Mouse (Mus musculus): ENCODE data around the gene Tpbpa. TPM values are rescaled to one million over a fixed set of nuclear protein-coding genes. Genes with fewer than 3 reads are reported as not detected.
A peak's percentile ranks its signal among the peaks of the same experiment; 100 is the strongest.
"Not testable (repeated sequence)": the region's sequence is repeated elsewhere in the genome, so short reads cannot be mapped to it uniquely, and the experiment has no call there.

Tpbpa gene
- total RNA-seq (2015) (not detected in 2 replicates), total RNA-seq (2017) (not detected in 2 replicates)

- ATAC-seq (replicated peaks; ENCODE audit: poor library complexity), result not testable (repeated sequence)
Measured at GRCm38 (mm10) chr13:60941884-60942283, at the start of gene Tpbpa. Gene Tpbpa (minus strand): TSS chr13:60941984.

DNA sequence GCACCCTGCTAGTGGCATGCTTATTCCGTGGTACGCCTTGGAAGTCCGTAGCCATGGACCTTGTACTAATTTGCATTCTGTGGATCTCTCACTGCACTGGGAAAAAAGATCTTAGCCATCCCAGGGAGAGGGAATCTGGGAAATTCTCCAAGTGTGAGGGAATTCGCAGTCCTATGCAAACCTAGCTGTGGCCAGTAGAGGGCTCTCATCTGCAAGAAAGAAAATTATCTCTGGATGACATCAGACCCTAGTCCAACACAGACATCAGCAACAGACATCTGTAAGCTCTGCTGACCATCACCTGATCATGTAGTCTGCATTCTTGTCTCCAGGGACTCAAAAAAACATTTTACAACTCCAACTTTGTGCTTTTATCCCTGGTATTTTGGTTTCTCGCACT, 45.1 kb upstream of the Tpbpa start:
- peak; percentile 73 for ATAC-seq (replicated peaks; ENCODE audit: poor library complexity)

GRCm38 (mm10) chr13:60972319-60972718, 30.5 kb upstream of the Tpbpa start:
- peak; percentile 65 for ATAC-seq (replicated peaks; ENCODE audit: poor library complexity)

- peak; percentile 83 for ATAC-seq (replicated peaks; ENCODE audit: poor library complexity)
Measured at GRCm38 (mm10) chr13:60963985-60964384, 22.2 kb upstream of the Tpbpa start.

DNA sequence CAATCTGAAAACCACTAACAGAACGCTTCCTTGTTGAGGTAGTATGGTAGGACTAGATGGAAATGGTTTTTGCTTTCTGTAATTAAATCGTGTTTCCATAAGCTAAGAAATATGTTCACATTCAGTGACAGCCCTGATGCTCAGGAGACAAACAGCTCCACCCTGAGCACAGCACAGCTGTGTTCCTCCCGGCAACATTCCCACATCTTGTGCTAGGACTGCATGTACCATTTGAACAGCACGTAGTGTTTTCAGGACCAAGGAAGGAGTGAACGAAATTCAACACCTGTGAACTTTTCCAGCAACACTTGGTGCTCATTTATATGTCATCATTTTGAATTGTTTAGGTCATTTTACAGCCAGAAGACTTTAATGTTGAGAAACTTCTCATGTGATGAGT, 19.9 kb upstream of the Tpbpa start:
- no peak for ATAC-seq (replicated peaks; ENCODE audit: poor library complexity)

DNA sequence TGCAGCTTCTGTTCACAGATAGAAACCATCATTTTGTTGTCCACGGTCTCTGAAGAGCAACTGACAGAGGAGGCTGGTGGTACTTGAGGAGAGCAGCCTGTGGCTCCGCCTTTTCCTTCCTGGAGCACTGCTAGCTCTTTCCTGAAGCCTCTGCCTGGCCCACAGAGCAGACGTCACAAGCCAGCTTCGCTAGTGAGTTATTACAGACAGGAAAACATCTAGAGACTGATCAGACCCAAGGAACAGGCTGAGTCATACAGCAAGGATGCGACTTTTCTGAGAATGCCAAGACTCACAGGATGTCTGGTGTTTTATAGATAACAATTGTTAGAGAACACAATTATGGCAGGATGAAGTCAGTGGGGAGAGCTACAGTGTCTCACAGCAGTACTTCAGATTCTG, 5.3 kb downstream of the Tpbpa start, which contains the start of the genes Gm49391 and Ctla2a:
Gene Gm49391 (minus strand): TSS at position 72 of the 402 bp plus-strand sequence.
Gene Ctla2a (minus strand): TSS at position 126 of the 402 bp plus-strand sequence.
- peak; percentile 98 for ATAC-seq (replicated peaks; ENCODE audit: poor library complexity)

DNA sequence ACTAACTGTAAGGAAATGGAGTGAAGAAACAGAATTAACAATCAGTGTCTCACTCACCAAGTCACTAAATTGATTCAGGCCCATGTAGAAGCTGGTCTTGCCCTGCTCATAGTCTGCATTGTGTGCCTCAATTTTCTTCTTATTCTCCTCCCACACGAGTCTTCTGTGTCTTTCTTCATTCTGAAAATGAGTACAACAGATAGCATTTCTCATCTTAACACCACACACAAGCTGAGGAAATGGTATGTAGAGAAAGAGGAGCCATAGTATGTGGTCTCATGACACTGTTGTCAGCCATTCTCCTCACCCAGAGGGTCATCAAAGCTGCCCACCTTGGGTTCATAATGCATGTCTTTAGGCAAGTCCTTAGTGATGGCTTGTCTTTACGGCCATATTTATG, 6.3 kb downstream of the Tpbpa start, which contains the start of gene Gm49393:
Gene Gm49393 (minus strand): TSS at position 101 of the 400 bp plus-strand sequence.
- not testable (repeated sequence) for ATAC-seq (replicated peaks; ENCODE audit: poor library complexity)

GRCm38 (mm10) chr13:60904780-60905179, 37.0 kb downstream of the Tpbpa start, which contains the start of gene Tpbpb:
Gene Tpbpb (minus strand): TSS chr13:60904880.
- ATAC-seq (replicated peaks; ENCODE audit: poor library complexity), result not testable (repeated sequence)

- peak; percentile 97 for ATAC-seq (replicated peaks; ENCODE audit: poor library complexity)
Measured at GRCm38 (mm10) chr13:60897328-60897727, 44.5 kb downstream of the Tpbpa start, which contains the start of gene Ctla2b. Gene Ctla2b (minus strand): TSS chr13:60897447.

DNA sequence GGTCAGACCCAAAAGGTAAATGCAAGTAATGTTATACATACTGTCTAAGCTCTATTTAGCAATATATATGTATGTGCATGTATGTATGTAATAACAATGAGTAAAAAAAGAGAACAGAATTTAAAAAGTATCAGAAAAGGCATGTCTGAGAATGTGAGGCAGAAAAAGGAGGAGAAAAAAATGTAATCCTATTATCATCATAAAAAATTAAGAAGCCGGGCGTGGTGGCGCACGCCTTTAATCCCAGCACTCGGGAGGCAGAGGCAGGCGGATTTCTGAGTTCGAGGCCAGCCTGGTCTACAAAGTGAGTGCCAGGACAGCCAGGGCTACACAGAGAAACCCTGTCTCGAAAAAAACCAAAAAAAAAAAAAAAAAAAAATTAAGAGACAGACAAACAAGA, 45.0 kb downstream of the Tpbpa start, which contains the start of gene Gm49392:
Gene Gm49392 (minus strand): TSS at position 101 of the 400 bp plus-strand sequence.
- ATAC-seq (replicated peaks; ENCODE audit: poor library complexity), result not testable (repeated sequence)

DNA sequence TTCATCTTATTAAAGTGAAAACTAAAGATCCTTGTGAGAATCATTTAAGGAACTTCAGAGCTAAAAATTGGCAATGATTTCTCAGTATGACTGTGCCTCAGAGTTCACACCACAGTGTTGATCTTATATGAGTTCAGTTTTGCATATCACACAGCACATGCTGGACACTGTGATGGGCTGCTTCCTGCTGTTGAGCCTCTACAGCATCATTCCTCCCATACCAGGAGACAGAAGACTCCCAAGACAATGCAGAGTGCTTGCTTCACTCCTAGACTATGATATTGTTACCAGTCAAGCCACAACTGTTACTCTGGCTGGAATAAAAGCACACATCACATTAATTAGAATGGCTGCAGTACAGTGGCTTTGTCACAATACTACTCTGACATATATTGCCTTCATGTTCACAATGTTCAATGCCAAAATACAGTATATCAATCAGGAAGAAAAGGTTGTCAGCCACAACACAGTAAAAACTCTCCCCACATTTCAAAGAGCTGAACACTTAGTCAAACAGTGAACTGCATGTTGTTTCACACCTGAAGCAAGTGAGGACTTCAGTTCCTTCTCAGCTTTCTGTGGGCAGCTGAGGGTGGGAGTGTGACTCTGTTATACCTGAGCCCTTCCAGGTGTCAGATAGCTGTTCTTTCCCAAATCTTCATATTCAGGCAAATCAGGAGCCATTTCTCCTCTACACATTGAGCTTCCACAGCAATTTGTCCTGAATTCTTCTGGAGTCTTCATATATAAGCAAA, 46.2 kb downstream of the Tpbpa start:
- no peak for ATAC-seq (replicated peaks; ENCODE audit: poor library complexity)

- peak; percentile 20; the same call in 1 of the 2 replicates for ATAC-seq (replicated peaks; ENCODE audit: poor library complexity)
Measured at GRCm38 (mm10) chr13:60892301-60892700, 49.5 kb downstream of the Tpbpa start.

Other genes starting within 250 kb of the Tpbpa start
- not detected in 2 replicates for gene BC051665, start 155.6 kb downstream of the Tpbpa start, total RNA-seq (2015)
- not detected in 2 replicates for gene BC051665, start 155.6 kb downstream of the Tpbpa start, total RNA-seq (2017)
- not detected in 2 replicates for gene Ctsll3, start 139.1 kb downstream of the Tpbpa start, total RNA-seq (2015)
- gene Ctsll3, start 139.1 kb downstream of the Tpbpa start, total RNA-seq (2017), result not detected in 2 replicates
- 0.54 and 1.2 TPM in 2 replicates for gene 4930486L24Rik, start 77.5 kb downstream of the Tpbpa start, total RNA-seq (2015)
- gene 4930486L24Rik, start 77.5 kb downstream of the Tpbpa start, total RNA-seq (2017), result 0.44 TPM in 1 of 2 replicates, not detected in the other
- 1.6 TPM in 1 of 2 replicates, not detected in the other for gene Gm49392, start 45.1 kb downstream of the Tpbpa start, total RNA-seq (2015)
- gene Gm49392, start 45.1 kb downstream of the Tpbpa start, total RNA-seq (2017), result 0.37 TPM in 1 of 2 replicates, not detected in the other
- gene Ctla2b, start 44.5 kb downstream of the Tpbpa start, total RNA-seq (2015), result 3.1 and 14.7 TPM in 2 replicates
- gene Ctla2b, start 44.5 kb downstream of the Tpbpa start, total RNA-seq (2017), result 2.8 and 17.6 TPM in 2 replicates
- gene Tpbpb, start 37.1 kb downstream of the Tpbpa start, total RNA-seq (2015), result not detected in 2 replicates
- gene Tpbpb, start 37.1 kb downstream of the Tpbpa start, total RNA-seq (2017), result not detected in 2 replicates
- not detected in 2 replicates for gene Gm49393, start 6.4 kb downstream of the Tpbpa start, total RNA-seq (2015)
- 3.8 TPM in 1 of 2 replicates, not detected in the other for gene Gm49393, start 6.4 kb downstream of the Tpbpa start, total RNA-seq (2017)
- gene Gm49391, start 5.4 kb downstream of the Tpbpa start, total RNA-seq (2015), result 0.27 and 3.2 TPM in 2 replicates
- gene Gm49391, start 5.4 kb downstream of the Tpbpa start, total RNA-seq (2017), result 0.78 and 4.2 TPM in 2 replicates
- 41.0 and 65.4 TPM in 2 replicates for gene Ctla2a, start 5.4 kb downstream of the Tpbpa start, total RNA-seq (2015)
- 24.3 and 59.8 TPM in 2 replicates for gene Ctla2a, start 5.4 kb downstream of the Tpbpa start, total RNA-seq (2017)
- not detected in 2 replicates for gene Ctsj, start 64.0 kb upstream of the Tpbpa start, total RNA-seq (2015)
- gene Ctsj, start 64.0 kb upstream of the Tpbpa start, total RNA-seq (2017), result not detected in 2 replicates
- gene Ctsq, start 98.6 kb upstream of the Tpbpa start, total RNA-seq (2015), result not detected in 2 replicates
- not detected in 2 replicates for gene Ctsq, start 98.6 kb upstream of the Tpbpa start, total RNA-seq (2017)
- gene Ctsr, start 222.3 kb upstream of the Tpbpa start, total RNA-seq (2015), result not detected in 2 replicates
- not detected in 2 replicates for gene Ctsr, start 222.3 kb upstream of the Tpbpa start, total RNA-seq (2017)